Mouse (Mus musculus) liver, embryonic 11.5 days (tissue): ENCODE measurements around the gene Gm49354. TPM values are rescaled to one million over a fixed set of nuclear protein-coding genes. Genes with fewer than 3 reads are reported as not detected.
"Not testable (repeated sequence)": the region's sequence is repeated elsewhere in the genome, so short reads cannot be mapped to it uniquely, and the experiment has no call there.

Experiments used
- ATAC-seq: fragments of 200-750 bp; cut with Nextera tagmentation; replicated peaks from 2 replicates; pipeline ENCODE4 v1.8.0; 2017; ENCODE audit warnings: moderate number of reproducible peaks, mild to moderate bottlenecking, moderate TSS enrichment, moderate library complexity; ENCODE audit not compliant: low FRiP score
- DNase-seq: peaks from one replicate; pipeline ENCODE4 v3.0.0-alpha.2; 2017; ENCODE audit warnings: low spot score
- H3K27ac ChIP-seq: fragments of 300-500 bp; sonication (generic); 2 replicates; pipeline ENCODE4 v1.5.1; 2014; ENCODE audit warnings: mild to moderate bottlenecking, low read depth, low read length, control low read depth
- H3K27me3 ChIP-seq: fragments of 300-500 bp; sonication (generic); replicated peaks from 2 replicates; pipeline ENCODE4 v1.6.1; 2014; ENCODE audit warnings: low read length, mixed read lengths; ENCODE audit not compliant: control insufficient read depth, insufficient read depth
- H3K36me3 ChIP-seq: fragments of 300-500 bp; sonication (generic); 2 replicates; pipeline ENCODE4 v1.6.1; 2014; ENCODE audit warnings: mild to moderate bottlenecking, low read length, moderate library complexity, mixed read lengths; ENCODE audit not compliant: control insufficient read depth, insufficient read depth
- H3K4me1 ChIP-seq: fragments of 300-500 bp; sonication (generic); replicated peaks from 2 replicates; pipeline ENCODE4 v1.6.1; 2014; ENCODE audit warnings: low read length, mixed read lengths; ENCODE audit not compliant: control insufficient read depth, insufficient read depth
- H3K4me2 ChIP-seq: fragments of 300-500 bp; sonication (generic); 2 replicates; pipeline ENCODE4 v1.6.1; 2014; ENCODE audit warnings: mild to moderate bottlenecking, control low read depth, moderate library complexity
- H3K4me3 ChIP-seq: fragments of 300-500 bp; sonication (generic); 2 replicates; pipeline ENCODE4 v1.5.1; 2014; ENCODE audit warnings: low read depth, low read length, control low read depth
- H3K9ac ChIP-seq: fragments of 300-500 bp; sonication (generic); 2 replicates; pipeline ENCODE4 v1.6.1; 2014; ENCODE audit warnings: low read depth, low read length, control low read depth
- H3K9me3 ChIP-seq: fragments of 300-500 bp; sonication (generic); 2 replicates; pipeline ENCODE4 v1.6.1; 2016; ENCODE audit warnings: low read length, inconsistent platforms, mixed read lengths; ENCODE audit not compliant: control insufficient read depth
- WGBS: fragments of 180-500 bp; shearing (Covaris S2); extraction: QIAGEN DNeasy Blood & Tissue Kit; methylation state at CpG from one replicate; pipeline ENCODE4 v1.1.7; 2014; 5-methylcytosine and 5-hydroxymethylcytosine counted together
- polyA plus RNA-seq: library from polyadenylated mRNA; unstranded; fragments of >200 nt; fragmentation: Nextera tagmentation; extraction: Ambion mirVana; gene quantifications from 2 replicates; pipeline ENCODE4 v1.2.1, GENCODE M21; 2014

Gene Gm49354
- polyA plus RNA-seq, 1 experiment from 2014 or later: not detected

GRCm38 (mm10) chr13:59713710-59714109 lies 68.3 kb downstream of the Gm49354 start:
- no peak overlapping the region for H3K4me3 ChIP-seq
- ATAC-seq: no peak
- no peak overlapping the region for H3K9ac ChIP-seq
- peaks cover 15% of the 10 kb centered on the region for H3K27me3 ChIP-seq
- no peak overlapping the region for H3K27ac ChIP-seq
- H3K4me2 ChIP-seq: no peak overlapping the region
- WGBS: 44% methylated on average over 3 of the region's 3 CpGs
- no peaks in the 10 kb centered on the region; the same call in 1 of the 2 replicates for H3K4me1 ChIP-seq
- no peaks in the 10 kb centered on the region for H3K36me3 ChIP-seq
- DNase-seq: no peak
- no peaks in the 10 kb centered on the region for H3K9me3 ChIP-seq

DNA sequence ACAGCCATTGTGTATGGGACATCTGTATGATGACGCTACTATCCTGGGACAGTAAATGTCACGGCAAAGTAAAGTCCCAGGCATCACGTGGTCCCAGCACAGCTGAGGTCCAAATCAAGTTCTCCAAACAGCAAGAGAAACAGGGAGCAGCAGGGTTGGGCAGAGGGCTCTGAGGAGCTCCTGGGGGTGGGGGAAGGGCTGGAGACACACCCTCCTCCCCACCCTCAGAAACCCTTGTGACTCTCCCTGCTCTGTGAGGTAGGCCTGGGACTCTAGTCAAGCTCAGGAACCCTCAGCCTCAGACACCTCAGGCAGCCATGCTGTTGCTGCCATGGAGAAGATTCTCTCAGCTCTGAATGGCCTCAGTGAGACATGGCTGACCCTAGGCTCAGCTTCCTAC lies 70.1 kb downstream of the Gm49354 start, which contains the start of gene Spata31d1b:
Spata31d1b (plus strand) TSS at position 301 of the 400 bp plus-strand sequence.
- not testable (repeated sequence) for H3K9me3 ChIP-seq, H3K4me1 ChIP-seq, ATAC-seq, DNase-seq, H3K36me3 ChIP-seq, H3K27ac ChIP-seq, H3K9ac ChIP-seq, H3K4me3 ChIP-seq, H3K4me2 ChIP-seq
- peaks cover 15% of the 10 kb centered on the region for H3K27me3 ChIP-seq
- 66% methylated on average over 3 of the region's 3 CpGs for WGBS

- H3K4me1 ChIP-seq: no peaks in the 10 kb centered on the region
- H3K4me3 ChIP-seq: no peak within 1 kb of the TSS
- no peak within 1 kb of the TSS for H3K4me2 ChIP-seq
- 83% methylated on average over 15 of the region's 15 CpGs for WGBS
- H3K36me3 ChIP-seq: no peaks in the 10 kb centered on the region
- no peak within 1 kb of the TSS for H3K27ac ChIP-seq
- ATAC-seq: no peak
- H3K9me3 ChIP-seq: no peaks in the 10 kb centered on the region
- no peak within 1 kb of the TSS for H3K9ac ChIP-seq
- peaks cover 16% of the 10 kb centered on the region for H3K27me3 ChIP-seq
- DNase-seq: no peak
Observed at GRCm38 (mm10) chr13:59710230-59710629, 71.8 kb downstream of the Gm49354 start, which contains the start of gene Spata31d1a. Gene Spata31d1a, minus strand, starts transcription at chr13:59710330.

Other genes with a start within 250 kb of the Gm49354 start
- 15.6 and 16.9 TPM in 2 replicates for gene Agtpbp1, start 197.0 kb downstream of the Gm49354 start, polyA plus RNA-seq
- 53.6 and 59.7 TPM in 2 replicates for gene Naa35, start 197.0 kb downstream of the Gm49354 start, polyA plus RNA-seq
- gene Golm1, start 106.4 kb downstream of the Gm49354 start, polyA plus RNA-seq: 87.9 and 96.5 TPM in 2 replicates
- not detected in 2 replicates for gene 4921517D22Rik, start 88.1 kb downstream of the Gm49354 start, polyA plus RNA-seq
- gene Spata31d1a, start 71.9 kb downstream of the Gm49354 start, polyA plus RNA-seq: 0.06 and 0.11 TPM in 2 replicates
- not detected in 2 replicates for gene Spata31d1b, start 70.0 kb downstream of the Gm49354 start, polyA plus RNA-seq
- gene Spata31d1d, start 50.5 kb downstream of the Gm49354 start, polyA plus RNA-seq: not detected in 2 replicates
- gene 1700014D04Rik, start 35.5 kb downstream of the Gm49354 start, polyA plus RNA-seq: not detected in 2 replicates
- gene Isca1, start 12.4 kb downstream of the Gm49354 start, polyA plus RNA-seq: 173 and 181 TPM in 2 replicates
- gene Tut7, start 40.9 kb upstream of the Gm49354 start, polyA plus RNA-seq: 68.2 and 69.5 TPM in 2 replicates